Mouse (Mus musculus): Measurements from ENCODE around the gene Pla2r1.

The Pla2r1 gene

GRCm38 (mm10) chr2:60552902-60553682, at the start of gene Pla2r1:
Pla2r1 (minus strand) TSS chr2:60553308.
- DNase-seq (ENCODE audit: low spot score) = peak; percentile 53

- DNase-seq (ENCODE audit: low spot score) = no peak
These were observed 48.2 kb upstream of the Pla2r1 start for GRCm38 (mm10) chr2:60601326-60601725.

- no peak for DNase-seq (ENCODE audit: low spot score)
These were observed 47.8 kb upstream of the Pla2r1 start for GRCm38 (mm10) chr2:60600863-60601262.

GRCm38 (mm10) chr2:60583416-60583815, 30.3 kb upstream of the Pla2r1 start:
- no peak for DNase-seq (ENCODE audit: low spot score)

- no peak for DNase-seq (ENCODE audit: low spot score)
These were observed 1.5 kb upstream of the Pla2r1 start for GRCm38 (mm10) chr2:60554561-60554960.

- no peak for DNase-seq (ENCODE audit: low spot score)
These were observed 769 bp downstream of the Pla2r1 start for GRCm38 (mm10) chr2:60552177-60552901.

GRCm38 (mm10) chr2:60551673-60552072, 1.4 kb downstream of the Pla2r1 start:
- no peak for DNase-seq (ENCODE audit: low spot score)

- no peak for DNase-seq (ENCODE audit: low spot score)
These were observed 2.6 kb downstream of the Pla2r1 start for GRCm38 (mm10) chr2:60550521-60550920.

GRCm38 (mm10) chr2:60549851-60550250, 3.3 kb downstream of the Pla2r1 start:
- DNase-seq (ENCODE audit: low spot score) = no peak

GRCm38 (mm10) chr2:60546082-60546481, 7.0 kb downstream of the Pla2r1 start:
- peak; percentile 24 for DNase-seq (ENCODE audit: low spot score)

- DNase-seq (ENCODE audit: low spot score) = no peak
These were observed 9.1 kb downstream of the Pla2r1 start for GRCm38 (mm10) chr2:60544006-60544405.

- DNase-seq (ENCODE audit: low spot score) = no peak
These were observed 11.4 kb downstream of the Pla2r1 start for GRCm38 (mm10) chr2:60541745-60542144.

GRCm38 (mm10) chr2:60540346-60540745, 12.8 kb downstream of the Pla2r1 start:
- no peak for DNase-seq (ENCODE audit: low spot score)

- peak; percentile 31 for DNase-seq (ENCODE audit: low spot score)
These were observed 14.4 kb downstream of the Pla2r1 start for GRCm38 (mm10) chr2:60538710-60539109.

GRCm38 (mm10) chr2:60538274-60538673, 14.8 kb downstream of the Pla2r1 start:
- no peak for DNase-seq (ENCODE audit: low spot score)

- DNase-seq (ENCODE audit: low spot score) = no peak
These were observed 18.4 kb downstream of the Pla2r1 start for GRCm38 (mm10) chr2:60534755-60535154.

GRCm38 (mm10) chr2:60533026-60533425, 20.1 kb downstream of the Pla2r1 start:
- no peak for DNase-seq (ENCODE audit: low spot score)

GRCm38 (mm10) chr2:60532495-60532894, 20.6 kb downstream of the Pla2r1 start:
- DNase-seq (ENCODE audit: low spot score) = no peak

GRCm38 (mm10) chr2:60515817-60516216, 37.3 kb downstream of the Pla2r1 start:
- DNase-seq (ENCODE audit: low spot score) = no peak

GRCm38 (mm10) chr2:60514863-60515262, 38.2 kb downstream of the Pla2r1 start:
- DNase-seq (ENCODE audit: low spot score) = no peak

GRCm38 (mm10) chr2:60510718-60511117, 42.4 kb downstream of the Pla2r1 start:
- DNase-seq (ENCODE audit: low spot score) = no peak

- DNase-seq (ENCODE audit: low spot score) = no peak
These were observed 48.0 kb downstream of the Pla2r1 start for GRCm38 (mm10) chr2:60505145-60505544.

- no peak for DNase-seq (ENCODE audit: low spot score)
These were observed 48.4 kb downstream of the Pla2r1 start for GRCm38 (mm10) chr2:60504718-60505117.

All from lung, postnatal 25 days (tissue).